Mouse (Mus musculus): ENCODE data around the gene Supt6.

Supt6 gene

GRCm38 (mm10) chr11:78167257-78167959, 78.4 kb downstream of the Supt6 start:
- no peak for DNase-seq (ENCODE audit: extremely low spot score)

GRCm38 (mm10) chr11:78166640-78167039, 79.1 kb downstream of the Supt6 start:
- DNase-seq (ENCODE audit: extremely low spot score), result no peak

DNA sequence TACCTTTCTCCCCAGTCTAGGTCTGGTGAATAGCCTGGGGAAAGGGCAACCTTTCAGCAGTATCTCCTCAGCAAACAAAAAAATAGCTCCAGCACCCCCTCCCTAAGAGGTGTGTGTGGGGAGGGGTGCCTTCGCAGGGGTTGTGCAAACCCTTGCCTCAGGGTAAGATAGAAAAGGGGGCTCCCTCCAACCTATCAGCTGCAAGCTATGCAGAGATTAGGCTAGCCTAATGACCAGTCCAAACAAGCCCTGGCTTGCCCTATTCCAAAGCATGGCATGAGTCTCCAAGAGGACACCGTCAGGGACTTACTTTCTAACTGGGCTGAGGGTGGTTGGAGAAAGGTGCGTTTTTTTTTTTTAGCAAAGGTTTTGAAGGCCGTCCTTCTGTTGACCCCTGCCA, 79.6 kb downstream of the Supt6 start:
- DNase-seq (ENCODE audit: extremely low spot score), result no peak

GRCm38 (mm10) chr11:78165761-78166109, 80.1 kb downstream of the Supt6 start:
- no peak for DNase-seq (ENCODE audit: extremely low spot score)

DNA sequence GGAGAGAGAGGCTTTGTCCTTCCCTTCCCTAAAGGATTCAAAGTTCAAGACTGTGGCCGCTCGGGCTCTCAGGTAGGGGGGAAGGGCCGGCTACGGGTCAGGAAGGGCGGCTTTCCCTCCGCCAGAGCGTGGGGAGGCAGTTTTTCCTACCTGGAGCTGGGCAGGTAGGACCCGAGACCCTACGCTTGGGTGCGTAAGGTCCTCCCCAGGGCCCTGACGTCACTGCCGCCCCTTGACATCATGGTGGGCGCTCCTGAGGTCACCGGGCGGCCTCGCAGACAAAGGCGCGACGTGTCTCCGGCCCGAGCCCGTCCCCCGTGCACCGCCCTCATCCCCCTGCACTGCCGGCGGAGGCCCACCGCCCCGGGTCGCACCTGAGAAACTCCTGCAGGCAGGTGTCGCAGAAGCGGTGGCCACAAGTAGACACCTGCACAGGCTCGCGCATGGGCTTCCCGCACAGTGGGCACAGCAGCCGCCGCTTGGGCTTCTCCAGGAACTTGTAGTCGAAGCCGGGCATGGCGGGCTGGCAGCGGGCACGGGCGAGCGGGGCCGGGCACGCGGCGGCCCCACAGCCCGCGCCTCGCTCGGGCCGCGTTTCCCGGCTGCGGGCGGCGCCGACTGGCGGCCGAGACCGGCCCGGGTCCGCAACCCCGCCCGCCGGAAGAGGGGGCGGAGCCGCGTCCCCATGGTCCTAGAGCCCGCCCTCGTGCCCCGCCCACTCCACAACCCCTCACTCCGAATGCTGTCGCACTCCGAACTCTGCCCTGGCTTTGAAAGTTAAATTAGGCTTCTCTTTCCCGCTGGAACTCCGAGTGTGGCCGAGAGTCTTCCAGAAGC, 80.6 kb downstream of the Supt6 start, which contains the start of gene Traf4:
Gene Traf4, minus strand, starts transcription at position 666 of the 837 bp plus-strand sequence.
- peak; percentile 90 for DNase-seq (ENCODE audit: extremely low spot score)

- DNase-seq (ENCODE audit: extremely low spot score), result peak; percentile 51
Measured at GRCm38 (mm10) chr11:78164604-78164923, 81.2 kb downstream of the Supt6 start.

DNA sequence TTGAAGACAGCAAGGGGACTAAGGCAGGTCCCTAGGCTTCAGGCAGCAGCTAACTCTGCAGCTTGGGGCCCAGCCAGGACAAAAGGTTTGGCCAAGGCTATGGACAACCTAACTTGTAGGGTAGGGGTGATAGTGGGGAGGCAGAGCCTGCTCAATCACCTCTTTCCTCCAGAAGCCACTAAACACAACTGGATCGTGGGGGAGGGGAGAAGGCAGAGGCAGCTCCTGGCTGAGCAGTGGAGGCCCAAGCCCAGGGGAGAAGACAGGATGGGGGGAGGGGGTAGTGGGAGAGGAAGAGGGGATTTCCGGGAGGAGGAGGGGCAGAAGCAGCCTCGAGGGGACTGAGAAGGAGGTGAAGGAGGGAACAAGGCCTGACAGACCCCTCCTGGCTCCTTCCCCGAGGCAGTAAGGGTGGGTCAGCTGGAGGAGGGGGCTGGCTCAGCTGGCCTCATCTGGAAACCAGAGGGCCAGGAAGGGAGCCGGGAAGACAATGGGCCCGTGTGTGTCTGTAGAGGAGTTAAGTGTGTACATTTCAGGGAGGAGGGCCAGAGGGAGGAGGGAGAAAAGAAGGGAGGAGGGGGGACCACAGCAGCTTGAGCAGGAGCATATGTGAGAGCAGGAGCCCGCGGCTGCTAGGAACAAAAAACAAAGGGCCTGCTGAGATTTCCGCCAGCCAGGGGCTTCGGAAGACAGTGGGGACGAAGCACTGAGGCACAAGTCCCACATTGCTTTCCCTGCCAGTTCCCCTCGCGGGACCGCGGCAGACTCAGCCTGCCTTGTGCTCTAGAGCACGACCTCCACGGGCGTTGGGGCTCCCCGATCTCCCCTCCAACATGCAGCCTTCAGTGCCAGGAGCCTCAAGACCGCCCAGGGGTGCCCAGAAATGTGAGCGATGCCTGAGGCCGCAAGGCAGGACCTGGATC, 81.8 kb downstream of the Supt6 start:
- DNase-seq (ENCODE audit: extremely low spot score), result peak; percentile 92

DNA sequence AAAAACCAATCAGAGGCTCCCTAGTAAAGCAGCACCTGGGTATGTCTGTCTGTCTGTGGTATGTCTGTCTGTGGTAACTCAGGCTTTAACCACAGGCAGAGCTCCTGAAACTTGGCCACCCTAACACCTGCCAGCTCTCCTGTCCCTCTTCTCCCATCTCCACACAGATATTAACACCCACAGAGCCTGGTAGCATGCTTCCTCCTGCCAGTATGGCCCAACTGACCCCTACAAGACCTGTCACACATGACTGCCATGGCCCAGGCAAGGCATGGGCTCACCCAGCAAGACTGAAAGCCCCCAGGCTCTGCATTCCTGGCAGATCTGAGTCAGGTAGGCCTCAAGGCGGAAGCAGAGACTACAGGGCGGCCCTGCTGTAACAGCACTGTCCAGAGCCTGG, 82.7 kb downstream of the Supt6 start:
- DNase-seq (ENCODE audit: extremely low spot score), result no peak

GRCm38 (mm10) chr11:78162504-78162903, 83.3 kb downstream of the Supt6 start:
- DNase-seq (ENCODE audit: extremely low spot score), result no peak

DNA sequence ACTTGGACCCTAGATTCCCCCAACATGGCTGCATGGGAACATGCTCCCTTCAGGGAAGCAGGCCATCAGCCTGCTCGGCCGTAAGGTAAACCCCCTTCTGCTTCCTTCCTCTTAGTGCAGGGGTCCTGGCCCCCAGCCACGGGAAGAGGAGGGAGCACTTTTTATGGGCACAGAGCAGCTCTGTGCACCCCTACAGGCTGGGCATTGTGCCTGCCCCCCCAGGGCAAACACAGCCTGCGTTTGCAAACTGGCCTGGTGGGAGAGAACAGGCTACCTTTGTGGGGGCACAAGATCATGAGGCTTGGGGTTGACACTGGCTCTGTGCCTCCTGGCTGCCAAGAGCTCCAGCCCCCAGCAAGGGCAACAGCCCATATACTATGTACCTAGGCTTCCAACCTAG, 83.8 kb downstream of the Supt6 start:
- no peak for DNase-seq (ENCODE audit: extremely low spot score)

- DNase-seq (ENCODE audit: extremely low spot score), result no peak
Measured at GRCm38 (mm10) chr11:78161169-78161568, 84.6 kb downstream of the Supt6 start.

DNA sequence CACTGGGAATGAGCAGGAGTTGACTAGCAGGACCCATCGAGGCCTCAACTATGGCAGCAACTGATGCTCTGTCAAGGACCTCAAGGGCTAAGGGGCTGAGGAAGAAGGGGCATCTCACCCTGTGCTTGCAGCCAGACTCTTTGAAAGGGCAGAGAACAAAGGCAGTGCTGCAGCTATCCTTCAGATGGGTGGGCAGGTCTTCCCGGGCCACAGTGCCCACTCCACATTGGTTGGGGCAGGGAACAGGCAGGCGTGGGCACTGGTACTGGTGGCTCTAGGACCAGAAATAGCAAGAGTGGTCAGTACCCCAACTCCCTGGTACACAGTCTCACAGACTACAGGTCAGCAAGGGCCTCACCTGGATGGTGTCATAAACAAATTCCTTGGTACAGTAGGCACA, 85.1 kb downstream of the Supt6 start:
- no peak for DNase-seq (ENCODE audit: extremely low spot score)

- DNase-seq (ENCODE audit: extremely low spot score), result no peak
Measured at GRCm38 (mm10) chr11:78160171-78160570, 85.6 kb downstream of the Supt6 start.

- DNase-seq (ENCODE audit: extremely low spot score), result no peak
Measured at GRCm38 (mm10) chr11:78159557-78159956, 86.2 kb downstream of the Supt6 start.

GRCm38 (mm10) chr11:78159096-78159495, 86.7 kb downstream of the Supt6 start:
- peak; percentile 84 for DNase-seq (ENCODE audit: extremely low spot score)

All from embryo, embryonic 9.5 days (tissue).